Mouse (Mus musculus) G1E (cell line): ENCODE results near the gene Ces3b. TPM values are rescaled to one million over a fixed set of nuclear protein-coding genes. Genes with fewer than 3 reads are reported as not detected.

Experiments used
- ATAC-seq: 2 replicates; pipeline ENCODE4 v1.8.0; 2016; ENCODE audit warnings: mild to moderate bottlenecking; ENCODE audit not compliant: insufficient number of reproducible peaks, poor library complexity, low FRiP score, severe bottlenecking; ENCODE audit errors: extremely low read depth
- DNase-seq: peaks from one replicate; pipeline ENCODE4 v3.0.0; 2012; ENCODE audit warnings: low spot score
- H3K27me3 ChIP-seq: 2 replicates; pipeline ENCODE4 v1.6.1; 2012; ENCODE audit warnings: mild to moderate bottlenecking, low read length, inconsistent platforms; ENCODE audit not compliant: insufficient read depth
- H3K36me3 ChIP-seq: replicated peaks from 2 replicates; pipeline ENCODE3; 2012; ENCODE audit warnings: mild to moderate bottlenecking, inconsistent platforms
- H3K4me1 ChIP-seq: 2 replicates; pipeline ENCODE4 v1.6.1; 2012; ENCODE audit warnings: low read depth, low read length, inconsistent platforms, mixed read lengths; ENCODE audit not compliant: insufficient read depth
- H3K4me3 ChIP-seq: 2 replicates; pipeline ENCODE4 v1.5.1; 2012; ENCODE audit warnings: low read depth, mild to moderate bottlenecking, inconsistent platforms, low read length, moderate library complexity, mixed read lengths
- H3K9me3 ChIP-seq: replicated peaks from 2 replicates; pipeline ENCODE4 v1.6.1; 2012; ENCODE audit warnings: inconsistent platforms
- CTCF ChIP-seq: IDR thresholded peaks from 2 replicates; pipeline ENCODE4 v1.5.1; 2012; ENCODE audit warnings: low read depth, low read length, inconsistent platforms, mixed read lengths
- GATA1 ChIP-seq: IDR thresholded peaks from 2 replicates; pipeline ENCODE4 v1.6.1; 2012; ENCODE audit warnings: borderline replicate concordance, low read length, inconsistent platforms, mixed read lengths
- GATA2 ChIP-seq: IDR thresholded peaks from 2 replicates; pipeline ENCODE4 v1.6.1; 2012; ENCODE audit warnings: low read depth, low read length, inconsistent platforms, borderline replicate concordance
- POLR2AphosphoS5 ChIP-seq: IDR thresholded peaks from 2 replicates; pipeline ENCODE4 v1.6.1; 2012; ENCODE audit warnings: low read depth, low read length, inconsistent platforms; ENCODE audit not compliant: insufficient replicate concordance
- TAL1 ChIP-seq: conservative IDR thresholded peaks from 2 replicates; pipeline ENCODE4 v1.6.1; 2012; ENCODE audit warnings: low read depth, low read length, inconsistent platforms, mixed read lengths
- polyA plus RNA-seq: library from polyadenylated mRNA; stranded (reverse); fragments of >175 nt; gene quantifications from 2 replicates; pipeline ENCODE4 v1.2.3, GENCODE M21; 2012
- total RNA-seq, 2 experiments: library from RNA; stranded (forward) in 1 of 2; stranded (reverse) in 1 of 2; fragments of 200-1000 nt in 1 of 2; fragments of >200 nt in 1 of 2; fragmentation: Nextera tagmentation in 1 of 2; gene quantifications; 2 replicates each; pipeline ENCODE4 v1.2.3; 2014 to 2017

Gene Ces3b
- total and polyA plus RNA-seq, 3 experiments: 0.22 TPM; not detected in 2

DNA sequence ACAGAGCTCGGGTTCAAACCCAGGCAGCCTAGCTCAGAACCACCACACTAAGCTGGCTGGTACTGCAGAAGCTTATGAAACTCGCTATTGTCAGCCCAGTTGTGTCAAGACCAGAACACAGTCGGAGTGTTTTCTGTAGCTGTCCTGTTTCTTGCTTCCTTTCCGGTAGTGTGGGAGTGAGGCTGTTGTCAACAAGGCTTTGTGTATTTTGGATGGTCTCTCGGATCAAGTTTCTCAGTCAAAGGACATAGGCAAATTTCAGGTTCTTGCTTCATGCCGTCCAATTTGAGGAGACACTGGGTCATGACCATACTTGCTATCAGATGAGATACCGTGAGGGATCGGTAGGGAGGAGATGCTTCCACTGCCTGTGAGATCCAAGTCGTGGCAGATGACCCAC is 46.3 kb downstream of the Ces3b start:
- Histone ChIP-seq H3K4me1 (no peaks in the 10 kb centered on the region), H3K9me3 (no peaks in the 10 kb centered on the region), H3K27me3 (peaks cover 21% of the 10 kb centered on the region), H3K36me3 (no peaks in the 10 kb centered on the region), H3K4me3 (no peak overlapping the region)
- TF ChIP-seq POLR2AphosphoS5: no peak
- TF ChIP-seq TAL1: no peak
- DNase-seq (no peak), ATAC-seq (no peak)

DNA sequence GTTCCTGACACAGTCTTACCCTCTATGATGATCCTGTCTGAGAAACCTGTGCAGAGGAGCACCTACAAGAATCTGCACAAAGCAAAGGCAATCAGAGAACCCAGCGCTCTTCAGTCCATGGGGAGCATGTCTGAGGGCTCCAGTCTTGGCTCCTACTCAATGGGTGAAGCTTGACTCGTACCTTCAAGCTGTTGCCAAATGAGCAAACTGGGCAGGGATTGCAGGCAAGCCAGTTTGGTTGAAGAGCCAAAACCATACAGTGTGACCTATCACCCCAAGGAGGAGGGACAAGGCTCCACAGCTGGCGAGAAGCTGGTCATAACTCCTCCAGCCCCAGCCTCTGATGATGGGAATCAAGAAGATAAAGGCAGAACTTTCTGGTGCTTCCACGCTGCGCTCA is 48.0 kb downstream of the Ces3b start, which contains the start of gene Ces4a:
Gene Ces4a, plus strand, starts transcription at position 292 of the 400 bp plus-strand sequence.
- TF ChIP-seq GATA1 (no peak), CTCF (no peak), GATA2 (no peak), POLR2AphosphoS5 (no peak), TAL1 (no peak)
- H3K4me3 ChIP-seq: no peak within 1 kb of the TSS
- no peaks in the 10 kb centered on the region for H3K36me3 ChIP-seq
- H3K27me3 ChIP-seq: peaks cover 26% of the 10 kb centered on the region
- DNase-seq (no peak), ATAC-seq (no peak)
- H3K4me1 ChIP-seq: no peaks in the 10 kb centered on the region
- no peaks in the 10 kb centered on the region for H3K9me3 ChIP-seq

DNA sequence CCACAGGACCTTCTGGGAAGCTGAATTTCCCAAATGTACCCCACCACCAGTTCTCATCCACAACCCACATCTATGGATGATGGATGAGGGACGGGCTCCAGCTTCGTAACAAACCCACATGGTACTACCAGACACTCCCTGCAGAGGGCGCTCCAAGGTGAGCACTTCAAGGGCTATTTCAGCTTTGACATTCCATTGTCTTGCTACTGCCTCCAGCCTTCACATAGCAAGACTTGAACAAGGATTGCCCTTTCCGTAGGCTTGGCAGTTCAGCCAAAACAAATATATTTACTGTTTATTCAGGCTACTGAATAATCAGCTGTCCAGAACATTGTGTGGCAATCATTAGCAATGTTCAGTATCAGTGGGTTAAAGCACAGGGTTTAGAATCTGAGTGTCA is 54.9 kb downstream of the Ces3b start:
- DNase-seq: peak; percentile 15
- Histone ChIP-seq H3K36me3 (no peaks in the 10 kb centered on the region), H3K4me1 (peaks cover 4% of the 10 kb centered on the region; the same call in 1 of the 2 replicates), H3K27me3 (peaks cover 16% of the 10 kb centered on the region; the same call in 1 of the 2 replicates), H3K9me3 (no peaks in the 10 kb centered on the region), H3K4me3 (no peak overlapping the region)
- TF ChIP-seq TAL1 (no peak), POLR2AphosphoS5 (no peak), GATA2 (no peak), GATA1 (no peak), CTCF (peak; percentile 91)
- no peak for ATAC-seq

DNA sequence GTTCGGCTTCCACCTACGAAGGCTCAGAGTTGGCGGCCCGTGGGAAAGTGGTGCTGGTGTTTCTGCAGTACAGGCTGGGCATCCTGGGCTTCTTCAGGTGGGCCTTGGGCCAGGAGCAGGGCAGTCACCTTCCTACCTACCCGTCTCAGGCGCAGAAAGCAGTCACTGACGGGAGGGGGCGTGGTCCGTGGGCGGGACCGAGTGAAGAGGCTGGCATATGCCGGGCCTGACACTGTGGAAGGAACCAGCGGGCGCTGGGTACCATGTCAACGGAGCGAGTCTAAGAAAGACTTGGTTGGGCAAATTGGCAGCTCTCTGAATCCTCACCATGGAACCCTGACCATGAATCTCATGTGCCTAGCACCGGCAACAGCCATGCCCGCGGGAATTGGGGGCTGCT is 58.8 kb downstream of the Ces3b start:
- no peak for ATAC-seq
- Histone ChIP-seq H3K27me3 (peaks cover 23% of the 10 kb centered on the region; the same call in 1 of the 2 replicates), H3K9me3 (no peaks in the 10 kb centered on the region), H3K36me3 (no peaks in the 10 kb centered on the region), H3K4me3 (no peak overlapping the region), H3K4me1 (peaks cover 4% of the 10 kb centered on the region; the same call in 1 of the 2 replicates)
- no peak for DNase-seq
- TF ChIP-seq TAL1 (no peak), CTCF (no peak), GATA2 (no peak), GATA1 (no peak), POLR2AphosphoS5 (no peak)

Other genes starting within 250 kb of the Ces3b start
- gene Ces2c, start 236.7 kb upstream of the Ces3b start, total RNA-seq (2014; fragmentation: Nextera tagmentation): not detected in 2 replicates
- gene Ces2c, start 236.7 kb upstream of the Ces3b start, total RNA-seq (2017): 0.66 TPM in 1 of 2 replicates, not detected in the other
- gene Ces2c, start 236.7 kb upstream of the Ces3b start, polyA plus RNA-seq: not detected in 2 replicates
- not detected in 2 replicates for gene Ces2e, start 157.5 kb upstream of the Ces3b start, total RNA-seq (2014; fragmentation: Nextera tagmentation)
- gene Ces2e, start 157.5 kb upstream of the Ces3b start, total RNA-seq (2017): 0.05 and 0.06 TPM in 2 replicates
- not detected in 2 replicates for gene Ces2e, start 157.5 kb upstream of the Ces3b start, polyA plus RNA-seq
- gene Ces2f, start 136.4 kb upstream of the Ces3b start, total RNA-seq (2014; fragmentation: Nextera tagmentation): not detected in 2 replicates
- 0.11 TPM in 1 of 2 replicates, not detected in the other for gene Ces2f, start 136.4 kb upstream of the Ces3b start, total RNA-seq (2017)
- gene Ces2f, start 136.4 kb upstream of the Ces3b start, polyA plus RNA-seq: not detected in 2 replicates
- gene Ces2g, start 122.0 kb upstream of the Ces3b start, total RNA-seq (2014; fragmentation: Nextera tagmentation): 7.3 and 67.0 TPM in 2 replicates
- gene Ces2g, start 122.0 kb upstream of the Ces3b start, total RNA-seq (2017): 1.1 and 2.0 TPM in 2 replicates
- gene Ces2g, start 122.0 kb upstream of the Ces3b start, polyA plus RNA-seq: 0.32 and 0.55 TPM in 2 replicates
- gene Ces2h, start 82.9 kb upstream of the Ces3b start, total RNA-seq (2014; fragmentation: Nextera tagmentation): not detected in 2 replicates
- not detected in 2 replicates for gene Ces2h, start 82.9 kb upstream of the Ces3b start, total RNA-seq (2017)
- not detected in 2 replicates for gene Ces2h, start 82.9 kb upstream of the Ces3b start, polyA plus RNA-seq
- gene Ces3a, start 35.2 kb upstream of the Ces3b start, total RNA-seq (2014; fragmentation: Nextera tagmentation): not detected in 2 replicates
- gene Ces3a, start 35.2 kb upstream of the Ces3b start, total RNA-seq (2017): not detected in 2 replicates
- not detected in 2 replicates for gene Ces3a, start 35.2 kb upstream of the Ces3b start, polyA plus RNA-seq
- gene Ces4a, start 48.0 kb downstream of the Ces3b start, total RNA-seq (2014; fragmentation: Nextera tagmentation): not detected in 2 replicates
- gene Ces4a, start 48.0 kb downstream of the Ces3b start, total RNA-seq (2017): not detected in 2 replicates
- not detected in 2 replicates for gene Ces4a, start 48.0 kb downstream of the Ces3b start, polyA plus RNA-seq
- 81.9 and 84.2 TPM in 2 replicates for gene Cbfb, start 86.9 kb downstream of the Ces3b start, total RNA-seq (2014; fragmentation: Nextera tagmentation)
- 175 and 182 TPM in 2 replicates for gene Cbfb, start 86.9 kb downstream of the Ces3b start, total RNA-seq (2017)
- gene Cbfb, start 86.9 kb downstream of the Ces3b start, polyA plus RNA-seq: 31.4 and 33.5 TPM in 2 replicates
- gene D230025D16Rik, start 141.4 kb downstream of the Ces3b start, total RNA-seq (2014; fragmentation: Nextera tagmentation): 35.2 and 37.5 TPM in 2 replicates
- gene D230025D16Rik, start 141.4 kb downstream of the Ces3b start, total RNA-seq (2017): 27.2 and 28.8 TPM in 2 replicates
- 4.0 and 5.0 TPM in 2 replicates for gene D230025D16Rik, start 141.4 kb downstream of the Ces3b start, polyA plus RNA-seq
- 4.8 and 5.9 TPM in 2 replicates for gene B3gnt9, start 171.4 kb downstream of the Ces3b start, total RNA-seq (2014; fragmentation: Nextera tagmentation)
- 6.2 and 7.4 TPM in 2 replicates for gene B3gnt9, start 171.4 kb downstream of the Ces3b start, total RNA-seq (2017)
- 4.4 and 7.0 TPM in 2 replicates for gene B3gnt9, start 171.4 kb downstream of the Ces3b start, polyA plus RNA-seq
- gene Tradd, start 180.9 kb downstream of the Ces3b start, total RNA-seq (2014; fragmentation: Nextera tagmentation): 12.5 and 14.2 TPM in 2 replicates
- 20.8 and 23.4 TPM in 2 replicates for gene Tradd, start 180.9 kb downstream of the Ces3b start, total RNA-seq (2017)
- 27.9 and 30.0 TPM in 2 replicates for gene Tradd, start 180.9 kb downstream of the Ces3b start, polyA plus RNA-seq
- gene Fbxl8, start 180.9 kb downstream of the Ces3b start, total RNA-seq (2014; fragmentation: Nextera tagmentation): 6.8 and 8.0 TPM in 2 replicates
- gene Fbxl8, start 180.9 kb downstream of the Ces3b start, total RNA-seq (2017): 6.0 and 6.9 TPM in 2 replicates
- 8.9 and 9.6 TPM in 2 replicates for gene Fbxl8, start 180.9 kb downstream of the Ces3b start, polyA plus RNA-seq
- gene Hsf4, start 186.0 kb downstream of the Ces3b start, total RNA-seq (2014; fragmentation: Nextera tagmentation): 0.49 and 0.68 TPM in 2 replicates
- 0.70 and 0.93 TPM in 2 replicates for gene Hsf4, start 186.0 kb downstream of the Ces3b start, total RNA-seq (2017)
- gene Hsf4, start 186.0 kb downstream of the Ces3b start, polyA plus RNA-seq: 0.33 and 0.39 TPM in 2 replicates
- 0.39 and 0.60 TPM in 2 replicates for gene Nol3, start 192.4 kb downstream of the Ces3b start, total RNA-seq (2014; fragmentation: Nextera tagmentation)
- gene Nol3, start 192.4 kb downstream of the Ces3b start, total RNA-seq (2017): 0.41 and 0.49 TPM in 2 replicates
- 0.60 and 0.77 TPM in 2 replicates for gene Nol3, start 192.4 kb downstream of the Ces3b start, polyA plus RNA-seq
- 7.8 and 9.0 TPM in 2 replicates for gene 4931428F04Rik, start 206.1 kb downstream of the Ces3b start, total RNA-seq (2014; fragmentation: Nextera tagmentation)
- 2.6 and 2.8 TPM in 2 replicates for gene 4931428F04Rik, start 206.1 kb downstream of the Ces3b start, total RNA-seq (2017)
- 1.5 and 2.0 TPM in 2 replicates for gene 4931428F04Rik, start 206.1 kb downstream of the Ces3b start, polyA plus RNA-seq
- 1.4 and 3.2 TPM in 2 replicates for gene Exoc3l, start 212.3 kb downstream of the Ces3b start, total RNA-seq (2014; fragmentation: Nextera tagmentation)
- 1.5 and 2.8 TPM in 2 replicates for gene Exoc3l, start 212.3 kb downstream of the Ces3b start, total RNA-seq (2017)
- 2.6 and 2.7 TPM in 2 replicates for gene Exoc3l, start 212.3 kb downstream of the Ces3b start, polyA plus RNA-seq
- gene E2f4, start 213.9 kb downstream of the Ces3b start, total RNA-seq (2014; fragmentation: Nextera tagmentation): 228 and 274 TPM in 2 replicates
- gene E2f4, start 213.9 kb downstream of the Ces3b start, total RNA-seq (2017): 40.1 and 42.5 TPM in 2 replicates
- 69.8 and 79.2 TPM in 2 replicates for gene E2f4, start 213.9 kb downstream of the Ces3b start, polyA plus RNA-seq
- 2.2 and 3.5 TPM in 2 replicates for gene Elmo3, start 221.8 kb downstream of the Ces3b start, total RNA-seq (2014; fragmentation: Nextera tagmentation)
- 0.49 and 1.6 TPM in 2 replicates for gene Elmo3, start 221.8 kb downstream of the Ces3b start, total RNA-seq (2017)
- gene Elmo3, start 221.8 kb downstream of the Ces3b start, polyA plus RNA-seq: 0.63 and 0.76 TPM in 2 replicates
- 12.3 and 15.5 TPM in 2 replicates for gene Lrrc29, start 242.5 kb downstream of the Ces3b start, total RNA-seq (2014; fragmentation: Nextera tagmentation)
- 4.6 and 4.8 TPM in 2 replicates for gene Lrrc29, start 242.5 kb downstream of the Ces3b start, total RNA-seq (2017)
- 1.3 and 1.6 TPM in 2 replicates for gene Lrrc29, start 242.5 kb downstream of the Ces3b start, polyA plus RNA-seq
- gene Tmem208, start 242.6 kb downstream of the Ces3b start, total RNA-seq (2014; fragmentation: Nextera tagmentation): 26.7 and 35.5 TPM in 2 replicates
- gene Tmem208, start 242.6 kb downstream of the Ces3b start, total RNA-seq (2017): 37.8 and 54.5 TPM in 2 replicates
- 19.5 and 25.2 TPM in 2 replicates for gene Tmem208, start 242.6 kb downstream of the Ces3b start, polyA plus RNA-seq